Mouse (Mus musculus): ENCODE measurements around the gene Top1. TPM values are rescaled to one million over a fixed set of nuclear protein-coding genes. Genes with fewer than 3 reads are reported as not detected.

The Top1 gene
- polyA plus RNA-seq, 1 experiment from 2014 or later: 67.6 TPM

Small RNAs within 50 kb of the gene (microRNA-seq; reads per million reads assigned to microRNA genes)
- gene Gm23968: not detected

Other genes with a start within 250 kb of the Top1 start
- gene Plcg1, start 85.4 kb downstream of the Top1 start, polyA plus RNA-seq (2014; fragmentation: Nextera tagmentation; extraction: Ambion mirVana): 56.3 and 62.8 TPM in 2 replicates
- 17.9 and 19.6 TPM in 2 replicates for gene Zhx3, start 227.1 kb downstream of the Top1 start, polyA plus RNA-seq (2014; fragmentation: Nextera tagmentation; extraction: Ambion mirVana)
- 0.22 and 0.66 TPM in 2 replicates for gene Lpin3, start 234.8 kb downstream of the Top1 start, polyA plus RNA-seq (2014; fragmentation: Nextera tagmentation; extraction: Ambion mirVana)